Mouse (Mus musculus): ENCODE results near the gene Gclm. TPM values are rescaled to one million over a fixed set of nuclear protein-coding genes. Genes with fewer than 3 reads are reported as not detected.

The Gclm gene
- polyA plus RNA-seq, 1 experiment = 23.2 TPM

- Histone ChIP-seq H3ac (ENCODE audit: control insufficient read depth, insufficient read length) (no peak overlapping the region), H3K27me3 (ENCODE audit: control insufficient read depth, insufficient read depth, insufficient read length) (no peaks in the 10 kb centered on the region), H3K4me2 (ENCODE audit: low read depth) (no peak overlapping the region), H3K36me3 (ENCODE audit: control insufficient read depth, insufficient read depth) (no peaks in the 10 kb centered on the region), H3K4me3 (no peak overlapping the region), H3K79me2 (ENCODE audit: control insufficient read depth, insufficient read depth) (no peaks in the 10 kb centered on the region)
- no peak for TF ChIP-seq MYOG (IDR thresholded peaks at IDR 0.05; ENCODE audit: control insufficient read depth in 1 of 3, insufficient read depth in 1 of 3, insufficient read length in 2 of 3, low read depth in 2 of 3)
- TF ChIP-seq REST (IDR thresholded peaks at IDR 0.05; ENCODE audit: insufficient read depth, insufficient read length) = no peak
- TF ChIP-seq SRF (IDR thresholded peaks at IDR 0.05; ENCODE audit: control insufficient read depth, insufficient read length, low read depth) = no peak
- TF ChIP-seq MYOD1 (IDR thresholded peaks at IDR 0.05; ENCODE audit: control insufficient read depth in 1 of 3, insufficient read length in 2 of 3, low read depth in 2 of 3) = no peak
- no peak for TF ChIP-seq POLR2A (IDR thresholded peaks at IDR 0.05; ENCODE audit: insufficient read length, low read depth)
- no peak for TF ChIP-seq MAX (IDR thresholded peaks at IDR 0.05; ENCODE audit: low read depth)
- no peak for TF ChIP-seq TCF3 (IDR thresholded peaks at IDR 0.05; ENCODE audit: insufficient read length, low read depth)
- TF ChIP-seq USF1 (IDR thresholded peaks at IDR 0.05; ENCODE audit: low read depth) = no peak
- no peak for TF ChIP-seq TCF12 (IDR thresholded peaks at IDR 0.05; ENCODE audit: insufficient read depth, poor library complexity, severe bottlenecking)
- TF ChIP-seq POLR2AphosphoS2 (IDR thresholded peaks at IDR 0.05; ENCODE audit: insufficient read length, low read depth) = no peak
- TF ChIP-seq E2F4 (IDR thresholded peaks at IDR 0.05; ENCODE audit: insufficient read depth) = no peak
- TF ChIP-seq CEBPB (IDR thresholded peaks at IDR 0.05; ENCODE audit: insufficient read depth, poor library complexity, severe bottlenecking) = no peak
Observed at GRCm38 (mm10) chr3:122312078-122312477, 66.7 kb downstream of the Gclm start.

- H3K4me3 ChIP-seq = no peak overlapping the region
- H3K27me3 ChIP-seq (ENCODE audit: control insufficient read depth, insufficient read depth, insufficient read length) = no peaks in the 10 kb centered on the region
Observed at GRCm38 (mm10) chr3:122312936-122313629, 67.7 kb downstream of the Gclm start.

GRCm38 (mm10) chr3:122313936-122314335, 68.6 kb downstream of the Gclm start:
- H3ac ChIP-seq (ENCODE audit: control insufficient read depth, insufficient read length) = no peak overlapping the region
- H3K79me2 ChIP-seq (ENCODE audit: control insufficient read depth, insufficient read depth) = no peaks in the 10 kb centered on the region
- H3K36me3 ChIP-seq (ENCODE audit: control insufficient read depth, insufficient read depth) = no peaks in the 10 kb centered on the region
- H3K4me3 ChIP-seq = no peak overlapping the region
- H3K4me2 ChIP-seq (ENCODE audit: low read depth) = no peak overlapping the region
- no peaks in the 10 kb centered on the region for H3K27me3 ChIP-seq (ENCODE audit: control insufficient read depth, insufficient read depth, insufficient read length)
- TF ChIP-seq MYOG (IDR thresholded peaks at IDR 0.05; ENCODE audit: control insufficient read depth in 1 of 3, insufficient read depth in 1 of 3, insufficient read length in 2 of 3, low read depth in 2 of 3) (no peak), POLR2A (IDR thresholded peaks at IDR 0.05; ENCODE audit: insufficient read length, low read depth) (no peak), TCF12 (IDR thresholded peaks at IDR 0.05; ENCODE audit: insufficient read depth, poor library complexity, severe bottlenecking) (no peak)

More at GRCm38 (mm10) chr3:122312936-122313629, 67.7 kb downstream of the Gclm start:
- no peaks in the 10 kb centered on the region for H3K36me3 ChIP-seq (ENCODE audit: control insufficient read depth, insufficient read depth)
- H3K79me2 ChIP-seq (ENCODE audit: control insufficient read depth, insufficient read depth) = no peaks in the 10 kb centered on the region
- TF ChIP-seq CEBPB (IDR thresholded peaks at IDR 0.05; ENCODE audit: insufficient read depth, poor library complexity, severe bottlenecking) (no peak), MAX (IDR thresholded peaks at IDR 0.05; ENCODE audit: low read depth) (no peak), USF1 (IDR thresholded peaks at IDR 0.05; ENCODE audit: low read depth) (no peak), MYOD1 (IDR thresholded peaks at IDR 0.05; ENCODE audit: control insufficient read depth in 1 of 3, insufficient read length in 2 of 3, low read depth in 2 of 3) (no peak), MYOG (IDR thresholded peaks at IDR 0.05; ENCODE audit: control insufficient read depth in 1 of 3, insufficient read depth in 1 of 3, insufficient read length in 2 of 3, low read depth in 2 of 3) (no peak), POLR2AphosphoS2 (IDR thresholded peaks at IDR 0.05; ENCODE audit: insufficient read length, low read depth) (no peak), TCF12 (IDR thresholded peaks at IDR 0.05; ENCODE audit: insufficient read depth, poor library complexity, severe bottlenecking) (no peak), POLR2A (IDR thresholded peaks at IDR 0.05; ENCODE audit: insufficient read length, low read depth) (no peak), E2F4 (IDR thresholded peaks at IDR 0.05; ENCODE audit: insufficient read depth) (no peak), REST (IDR thresholded peaks at IDR 0.05; ENCODE audit: insufficient read depth, insufficient read length) (no peak), TCF3 (IDR thresholded peaks at IDR 0.05; ENCODE audit: insufficient read length, low read depth) (no peak), SRF (IDR thresholded peaks at IDR 0.05; ENCODE audit: control insufficient read depth, insufficient read length, low read depth) (no peak)
- H3ac ChIP-seq (ENCODE audit: control insufficient read depth, insufficient read length) = no peak overlapping the region
- no peak overlapping the region for H3K4me2 ChIP-seq (ENCODE audit: low read depth)

GRCm38 (mm10) chr3:122316621-122317020, 71.3 kb downstream of the Gclm start:
- H3K27me3 ChIP-seq (ENCODE audit: control insufficient read depth, insufficient read depth, insufficient read length) = no peaks in the 10 kb centered on the region
- no peaks in the 10 kb centered on the region for H3K79me2 ChIP-seq (ENCODE audit: control insufficient read depth, insufficient read depth)
- TF ChIP-seq USF1 (IDR thresholded peaks at IDR 0.05; ENCODE audit: low read depth) = no peak
- no peaks in the 10 kb centered on the region for H3K36me3 ChIP-seq (ENCODE audit: control insufficient read depth, insufficient read depth)
- H3K4me2 ChIP-seq (ENCODE audit: low read depth) = peak overlapping the region; percentile 74
- peak overlapping the region; percentile 5 for H3K4me3 ChIP-seq
- no peak overlapping the region for H3ac ChIP-seq (ENCODE audit: control insufficient read depth, insufficient read length)

GRCm38 (mm10) chr3:122317339-122317738, 72.0 kb downstream of the Gclm start:
- Histone ChIP-seq H3K27me3 (ENCODE audit: control insufficient read depth, insufficient read depth, insufficient read length) (no peaks in the 10 kb centered on the region), H3ac (ENCODE audit: control insufficient read depth, insufficient read length) (no peak overlapping the region), H3K79me2 (ENCODE audit: control insufficient read depth, insufficient read depth) (no peaks in the 10 kb centered on the region), H3K4me3 (peak overlapping the region; percentile 5), H3K36me3 (ENCODE audit: control insufficient read depth, insufficient read depth) (no peaks in the 10 kb centered on the region), H3K4me2 (ENCODE audit: low read depth) (peak overlapping the region; percentile 74)
- TF ChIP-seq REST (IDR thresholded peaks at IDR 0.05; ENCODE audit: insufficient read depth, insufficient read length) (no peak), E2F4 (IDR thresholded peaks at IDR 0.05; ENCODE audit: insufficient read depth) (no peak), MYOG (IDR thresholded peaks at IDR 0.05; ENCODE audit: control insufficient read depth in 1 of 3, insufficient read depth in 1 of 3, insufficient read length in 2 of 3, low read depth in 2 of 3) (no peak), MYOD1 (IDR thresholded peaks at IDR 0.05; ENCODE audit: control insufficient read depth in 1 of 3, insufficient read length in 2 of 3, low read depth in 2 of 3) (no peak), CEBPB (IDR thresholded peaks at IDR 0.05; ENCODE audit: insufficient read depth, poor library complexity, severe bottlenecking) (no peak), SRF (IDR thresholded peaks at IDR 0.05; ENCODE audit: control insufficient read depth, insufficient read length, low read depth) (no peak), USF1 (IDR thresholded peaks at IDR 0.05; ENCODE audit: low read depth) (no peak)

Other genes with a start within 250 kb of the Gclm start
- gene Abca4, start 201.1 kb upstream of the Gclm start, polyA plus RNA-seq (2012; fragmentation: generic; extraction: Trizol) = 1.7 TPM
- gene Dnttip2, start 28.8 kb downstream of the Gclm start, polyA plus RNA-seq (2012; fragmentation: generic; extraction: Trizol) = 18.5 TPM
- 21.4 TPM for gene Bcar3, start 48.6 kb downstream of the Gclm start, polyA plus RNA-seq (2012; fragmentation: generic; extraction: Trizol)

Measured in myocyte (in vitro differentiated cells).